Mouse (Mus musculus) ES-CJ7 (cell line): ENCODE results near the gene Tas2r126.
"Not testable (repeated sequence)": the region's sequence is repeated elsewhere in the genome, so short reads cannot be mapped to it uniquely, and the experiment has no call there.

Source experiments
- DNase-seq: peaks from one replicate; pipeline ENCODE4 v3.0.0; 2011; ENCODE audit warnings: low read depth, low spot score

Gene Tas2r126

GRCm38 (mm10) chr6:42434446-42434845 is at the start of gene Tas2r126:
TSS of gene Tas2r126 (plus strand) at chr6:42434535.
- DNase-seq, result no peak

GRCm38 (mm10) chr6:42385635-42386034 is 48.7 kb upstream of the Tas2r126 start:
- no peak for DNase-seq

- no peak for DNase-seq
Observed at GRCm38 (mm10) chr6:42391796-42392330, 42.5 kb upstream of the Tas2r126 start.

- DNase-seq, result no peak
Observed at GRCm38 (mm10) chr6:42395960-42396809, 38.1 kb upstream of the Tas2r126 start.

GRCm38 (mm10) chr6:42397041-42397657 is 37.2 kb upstream of the Tas2r126 start:
- DNase-seq, result no peak

- no peak for DNase-seq
Observed at GRCm38 (mm10) chr6:42398285-42398684, 36.0 kb upstream of the Tas2r126 start.

- DNase-seq, result no peak
Observed at GRCm38 (mm10) chr6:42398998-42399397, 35.3 kb upstream of the Tas2r126 start.

GRCm38 (mm10) chr6:42399938-42400337 is 34.4 kb upstream of the Tas2r126 start, which contains the start of gene Tas2r143:
TSS of gene Tas2r143 (plus strand) at chr6:42400238.
- no peak for DNase-seq

GRCm38 (mm10) chr6:42405134-42405533 is 29.2 kb upstream of the Tas2r126 start, which contains the start of gene Tas2r135:
TSS of gene Tas2r135 (plus strand) at chr6:42405434.
- DNase-seq, result no peak

- no peak for DNase-seq
Observed at GRCm38 (mm10) chr6:42419443-42419842, 14.9 kb upstream of the Tas2r126 start.

- no peak for DNase-seq
Observed at GRCm38 (mm10) chr6:42421439-42421838, 12.9 kb upstream of the Tas2r126 start.

- no peak for DNase-seq
Observed at GRCm38 (mm10) chr6:42424472-42424871, 9.9 kb upstream of the Tas2r126 start.

GRCm38 (mm10) chr6:42426337-42426736 is 8.0 kb upstream of the Tas2r126 start:
- no peak for DNase-seq

GRCm38 (mm10) chr6:42433554-42433953 is 781 bp upstream of the Tas2r126 start:
- DNase-seq, result no peak

- DNase-seq, result no peak
Observed at GRCm38 (mm10) chr6:42435490-42435889, 1.2 kb downstream of the Tas2r126 start.

- no peak for DNase-seq
Observed at GRCm38 (mm10) chr6:42441395-42441794, 7.1 kb downstream of the Tas2r126 start.

- no peak for DNase-seq
Observed at GRCm38 (mm10) chr6:42444491-42444890, 10.2 kb downstream of the Tas2r126 start.

- DNase-seq, result no peak
Observed at GRCm38 (mm10) chr6:42447381-42447780, 13.0 kb downstream of the Tas2r126 start.

- no peak for DNase-seq
Observed at GRCm38 (mm10) chr6:42465096-42465495, 30.8 kb downstream of the Tas2r126 start, which contains the start of gene Olfr458. TSS of gene Olfr458 (minus strand) at chr6:42465196.

GRCm38 (mm10) chr6:42470542-42470941 is 36.2 kb downstream of the Tas2r126 start:
- DNase-seq, result no peak

- DNase-seq, result not testable (repeated sequence)
Observed at GRCm38 (mm10) chr6:42471298-42471697, 37.0 kb downstream of the Tas2r126 start.

- DNase-seq, result no peak
Observed at GRCm38 (mm10) chr6:42476235-42476634, 41.9 kb downstream of the Tas2r126 start, which contains the start of gene Olfr457. TSS of gene Olfr457 (minus strand) at chr6:42476335.
